Mouse (Mus musculus): ENCODE measurements at regions not wholly inside any gene's neighbourhood (a gene's known extent, or its start where the extent isn't known, plus 50 kb on each side); places are given as distances from the start of the nearest gene placed in this dataset.

GRCm38 (mm10) chr15:5561783-5562182, 317.8 kb upstream of the Ptger4 start:
- H3K9me3 ChIP-seq (replicated peaks; ENCODE audit: low read length): no peaks in the 10 kb centered on the region
- no peak overlapping the region for H3K27ac ChIP-seq (ENCODE audit: insufficient read depth, low read depth)
- H3K79me2 ChIP-seq (replicated peaks; ENCODE audit: control insufficient read depth, extremely low read depth, insufficient read depth, poor library complexity, severe bottlenecking): no peaks in the 10 kb centered on the region
- no peaks in the 10 kb centered on the region for H3K27me3 ChIP-seq (replicated peaks)
- dilution Hi-C loops (cut with MboI; ENCODE audit: extremely low pct_ligation_motif_present, extremely low pct_unique_long_range_greater_than_20kb, low sequenced_read_pairs): no loop called here
- H3K36me3 ChIP-seq (replicated peaks in 1 of 2; ENCODE audit: control insufficient read depth in 1 of 2, insufficient read depth in 1 of 2, low read length in 1 of 2): no peaks in the 10 kb centered on the region
- H3K4me2 ChIP-seq (ENCODE audit: insufficient read depth, low read depth, poor library complexity, severe bottlenecking): no peak overlapping the region
- no peak for DNase-seq (ENCODE audit: extremely low read depth)
- in situ Hi-C loops (cut with MboI; ENCODE audit: low pct_ligation_motif_present, low pct_unique_long_range_greater_than_20kb, low sequenced_read_pairs): no loop called here
- TF ChIP-seq RAD21 (IDR thresholded peaks at IDR 0.05; ENCODE audit: low read depth, low read length): no peak
- TF ChIP-seq USF2 (conservative IDR thresholded peaks at IDR 0.05; ENCODE audit: low read depth, low read length): no peak
- TF ChIP-seq MAZ (IDR thresholded peaks at IDR 0.05; ENCODE audit: low read depth, low read length): no peak
- no peak for TF ChIP-seq NELFE (IDR thresholded peaks at IDR 0.05; ENCODE audit: low read depth, low read length)
- TF ChIP-seq ZKSCAN1 (IDR thresholded peaks at IDR 0.05; ENCODE audit: borderline replicate concordance, low read depth, low read length): no peak
- no peak for TF ChIP-seq SIN3A (IDR thresholded peaks at IDR 0.05; ENCODE audit: low read length)
- TF ChIP-seq CHD1 (IDR thresholded peaks at IDR 0.05; ENCODE audit: low read depth, low read length): no peak
- TF ChIP-seq MXI1 (IDR thresholded peaks at IDR 0.05; ENCODE audit: low read depth, low read length): no peak
- TF ChIP-seq MAFK (IDR thresholded peaks at IDR 0.05; ENCODE audit: insufficient replicate concordance, low read length): no peak
- TF ChIP-seq TCF12 (IDR thresholded peaks at IDR 0.05; ENCODE audit: low read depth, low read length): no peak
- no peak for TF ChIP-seq USF1 (IDR thresholded peaks at IDR 0.05; ENCODE audit: low read depth, low read length)
- no peak for TF ChIP-seq E2F4 (IDR thresholded peaks at IDR 0.05; ENCODE audit: insufficient replicate concordance, low read depth, low read length)
- TF ChIP-seq ELF1 (IDR thresholded peaks at IDR 0.05; ENCODE audit: low read depth, low read length): no peak
- TF ChIP-seq HCFC1 (IDR thresholded peaks at IDR 0.05; ENCODE audit: low read depth, low read length): no peak
- no peak for TF ChIP-seq JUND (conservative IDR thresholded peaks at IDR 0.05; ENCODE audit: low read depth, low read length)
- TF ChIP-seq ZC3H11A (IDR thresholded peaks at IDR 0.05; ENCODE audit: low read depth, low read length): no peak
- TF ChIP-seq SMC3 (IDR thresholded peaks at IDR 0.05; ENCODE audit: low read depth, low read length): no peak
- TF ChIP-seq ETS1 (conservative IDR thresholded peaks at IDR 0.05; ENCODE audit: low read depth, low read length): no peak
- no peak for TF ChIP-seq BHLHE40 (IDR thresholded peaks at IDR 0.05; ENCODE audit: low read depth, low read length)
- TF ChIP-seq ZNF384 (IDR thresholded peaks at IDR 0.05; ENCODE audit: low read depth, low read length): no peak
- H3K9ac ChIP-seq (ENCODE audit: insufficient read depth, low read depth): no peak overlapping the region
- H3K4me1 ChIP-seq (ENCODE audit: control insufficient read depth in 1 of 2, insufficient read depth in 2 of 2): peaks cover 3 to 16% of the 10 kb centered on the region in 2 experiments; a peak in 2 of 4 replicates
- no peak overlapping the region for H3K4me3 ChIP-seq (replicated peaks in 1 of 3; ENCODE audit: low read depth in 2 of 3, low read length in 2 of 3, poor library complexity in 1 of 3)

- in situ Hi-C loops (cut with MboI; ENCODE audit: low pct_ligation_motif_present, low pct_unique_long_range_greater_than_20kb, low sequenced_read_pairs): no loop called here
Observed at GRCm38 (mm10) chr15:5574366-5574765, 330.4 kb upstream of the Ptger4 start.

More at GRCm38 (mm10) chr15:5574366-5574765, 330.4 kb upstream of the Ptger4 start:
- Histone ChIP-seq H3K27me3 (replicated peaks) (no peaks in the 10 kb centered on the region), H3K27ac (ENCODE audit: insufficient read depth, low read depth) (no peak overlapping the region), H3K9me3 (replicated peaks; ENCODE audit: low read length) (no peaks in the 10 kb centered on the region), H3K9ac (ENCODE audit: insufficient read depth, low read depth) (no peak overlapping the region), H3K79me2 (replicated peaks; ENCODE audit: control insufficient read depth, extremely low read depth, insufficient read depth, poor library complexity, severe bottlenecking) (no peaks in the 10 kb centered on the region), H3K4me2 (ENCODE audit: insufficient read depth, low read depth, poor library complexity, severe bottlenecking) (no peak overlapping the region), H3K36me3 (replicated peaks in 1 of 2; ENCODE audit: control insufficient read depth in 1 of 2, insufficient read depth in 1 of 2, low read length in 1 of 2) (no peaks in the 10 kb centered on the region), H3K4me3 (replicated peaks in 1 of 3; ENCODE audit: low read depth in 2 of 3, low read length in 2 of 3, poor library complexity in 1 of 3) (no peak overlapping the region), H3K4me1 (ENCODE audit: control insufficient read depth in 1 of 2, insufficient read depth in 2 of 2) (0 out of 4 replicates have a peak, but pooled peaks cover 0 to 2% of the 10 kb centered on the region in 2 experiments)
- no peak for DNase-seq (ENCODE audit: extremely low read depth)
- dilution Hi-C loops (cut with MboI; ENCODE audit: extremely low pct_ligation_motif_present, extremely low pct_unique_long_range_greater_than_20kb, low sequenced_read_pairs): no loop called here
- TF ChIP-seq MAFK (IDR thresholded peaks at IDR 0.05; ENCODE audit: insufficient replicate concordance, low read length): peak; percentile 99
- no peak for TF ChIP-seq UBTF (IDR thresholded peaks at IDR 0.05; ENCODE audit: low read depth, low read length)
